Mouse (Mus musculus) midbrain, embryonic 10.5 days (tissue): ENCODE measurements around the gene Fcgr1. TPM values are rescaled to one million over a fixed set of nuclear protein-coding genes. Genes with fewer than 3 reads are reported as not detected.
A peak's percentile ranks its signal among the peaks of the same experiment; 100 is the strongest.
"Not testable (repeated sequence)": the region's sequence is repeated elsewhere in the genome, so short reads cannot be mapped to it uniquely, and the experiment has no call there.

ENCODE experiments used
- DNase-seq: peaks from one replicate; pipeline ENCODE4 v3.0.0-alpha.2; 2017; ENCODE audit warnings: low spot score
- H3K27ac ChIP-seq: fragments of 300-500 bp; sonication (generic); replicated peaks from 2 replicates; pipeline ENCODE4 v1.5.1; 2016; ENCODE audit warnings: mild to moderate bottlenecking
- H3K27me3 ChIP-seq: fragments of 300-500 bp; sonication (generic); 2 replicates; pipeline ENCODE4 v1.6.1; 2016; ENCODE audit warnings: low read depth, mild to moderate bottlenecking; ENCODE audit not compliant: poor library complexity, severe bottlenecking
- H3K36me3 ChIP-seq: fragments of 300-500 bp; sonication (generic); 2 replicates; pipeline ENCODE4 v1.6.1; 2016; ENCODE audit warnings: mild to moderate bottlenecking, moderate library complexity
- H3K4me1 ChIP-seq: fragments of 300-500 bp; sonication (generic); 2 replicates; pipeline ENCODE4 v1.6.1; 2016
- H3K4me3 ChIP-seq: fragments of 300-500 bp; sonication (generic); 2 replicates; pipeline ENCODE4 v1.5.1; 2016; ENCODE audit warnings: mild to moderate bottlenecking, moderate library complexity
- H3K9me3 ChIP-seq: fragments of 300-500 bp; sonication (generic); replicated peaks from 2 replicates; pipeline ENCODE4 v1.6.1; 2016; ENCODE audit warnings: mild to moderate bottlenecking
- WGBS: fragments of 180-500 bp; shearing (Covaris S2); methylation state at CpG from one replicate; pipeline ENCODE4 v1.1.7; 2016; 5-methylcytosine and 5-hydroxymethylcytosine counted together
- polyA plus RNA-seq: library from polyadenylated mRNA; unstranded; fragments of >200 nt; fragmentation: Nextera tagmentation; extraction: Ambion mirVana; gene quantifications from 2 replicates; pipeline ENCODE4 v1.2.1, GENCODE M21; 2016

The Fcgr1 gene
- polyA plus RNA-seq, 1 experiment from 2014 or later, result 1.8 TPM

- Histone ChIP-seq H3K36me3 (no peaks in the 10 kb centered on the region), H3K27me3 (no peaks in the 10 kb centered on the region), H3K4me1 (peaks cover 34% of the 10 kb centered on the region), H3K27ac (peak overlapping the region; percentile 89), H3K4me3 (peak overlapping the region; percentile 61), H3K9me3 (no peaks in the 10 kb centered on the region)
- no peak for DNase-seq
- WGBS, result 60% methylated on average over 6 of the region's 6 CpGs
Measured at GRCm38 (mm10) chr3:96248141-96249033, 45.4 kb downstream of the Fcgr1 start.

DNA sequence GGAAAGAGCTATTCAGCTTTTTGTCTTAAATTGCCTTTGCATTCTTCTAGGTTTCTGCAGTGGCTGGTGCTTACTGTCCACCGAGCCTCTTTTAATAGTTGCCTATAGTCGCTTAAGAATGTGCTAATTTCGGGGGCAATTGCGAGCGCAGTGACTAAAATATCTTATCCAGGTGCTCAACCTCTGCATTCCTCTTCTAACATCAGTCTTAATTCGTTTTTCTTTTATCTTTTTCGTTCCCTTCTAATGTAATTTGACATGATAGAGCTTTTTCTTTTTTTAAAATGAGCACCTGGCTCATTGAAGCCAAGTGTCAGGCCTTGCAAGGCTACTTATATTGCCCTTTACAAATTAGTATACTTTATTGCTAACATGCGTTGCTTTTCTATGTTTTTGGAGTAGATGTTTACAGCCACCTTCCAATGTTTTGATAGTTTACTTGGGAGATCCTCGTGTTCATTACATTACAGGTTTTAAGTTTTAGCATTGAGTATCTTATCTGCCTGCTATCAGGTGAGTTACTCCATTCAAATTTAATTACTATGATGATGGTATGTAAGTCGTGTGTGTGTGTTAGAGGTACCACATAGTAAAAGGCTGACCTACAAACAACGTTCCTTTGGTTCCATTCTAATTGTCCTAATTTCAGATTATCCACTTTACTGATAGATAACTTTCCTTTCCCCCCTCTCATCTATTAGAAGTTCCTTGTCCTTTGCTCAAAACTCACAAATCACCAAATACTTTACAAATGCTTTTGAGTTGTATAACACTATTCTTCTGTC, 46.2 kb downstream of the Fcgr1 start:
- H3K9me3 ChIP-seq, result no peaks in the 10 kb centered on the region
- H3K4me1 ChIP-seq, result peaks cover 34% of the 10 kb centered on the region
- 4% methylated on average over 11 of the region's 11 CpGs for WGBS
- peak overlapping the region; percentile 61 for H3K4me3 ChIP-seq
- H3K27me3 ChIP-seq, result no peaks in the 10 kb centered on the region
- no peaks in the 10 kb centered on the region for H3K36me3 ChIP-seq
- DNase-seq, result peak; percentile 42
- H3K27ac ChIP-seq, result peak overlapping the region; percentile 89

GRCm38 (mm10) chr3:96246427-96246856, 47.3 kb downstream of the Fcgr1 start, which contains the start of gene Hist2h3c1:
Hist2h3c1 (plus strand) TSS chr3:96246685.
- peak within 1 kb of the TSS; percentile 89 for H3K27ac ChIP-seq
- H3K4me3 ChIP-seq, result peak within 1 kb of the TSS; percentile 61
- not testable (repeated sequence) for H3K9me3 ChIP-seq, H3K36me3 ChIP-seq, H3K27me3 ChIP-seq, DNase-seq
- peaks cover 34% of the 10 kb centered on the region for H3K4me1 ChIP-seq
- WGBS, result 3% methylated on average over 12 of the region's 47 CpGs

GRCm38 (mm10) chr3:96246018-96246417, 47.8 kb downstream of the Fcgr1 start:
- DNase-seq, result not testable (repeated sequence)

DNA sequence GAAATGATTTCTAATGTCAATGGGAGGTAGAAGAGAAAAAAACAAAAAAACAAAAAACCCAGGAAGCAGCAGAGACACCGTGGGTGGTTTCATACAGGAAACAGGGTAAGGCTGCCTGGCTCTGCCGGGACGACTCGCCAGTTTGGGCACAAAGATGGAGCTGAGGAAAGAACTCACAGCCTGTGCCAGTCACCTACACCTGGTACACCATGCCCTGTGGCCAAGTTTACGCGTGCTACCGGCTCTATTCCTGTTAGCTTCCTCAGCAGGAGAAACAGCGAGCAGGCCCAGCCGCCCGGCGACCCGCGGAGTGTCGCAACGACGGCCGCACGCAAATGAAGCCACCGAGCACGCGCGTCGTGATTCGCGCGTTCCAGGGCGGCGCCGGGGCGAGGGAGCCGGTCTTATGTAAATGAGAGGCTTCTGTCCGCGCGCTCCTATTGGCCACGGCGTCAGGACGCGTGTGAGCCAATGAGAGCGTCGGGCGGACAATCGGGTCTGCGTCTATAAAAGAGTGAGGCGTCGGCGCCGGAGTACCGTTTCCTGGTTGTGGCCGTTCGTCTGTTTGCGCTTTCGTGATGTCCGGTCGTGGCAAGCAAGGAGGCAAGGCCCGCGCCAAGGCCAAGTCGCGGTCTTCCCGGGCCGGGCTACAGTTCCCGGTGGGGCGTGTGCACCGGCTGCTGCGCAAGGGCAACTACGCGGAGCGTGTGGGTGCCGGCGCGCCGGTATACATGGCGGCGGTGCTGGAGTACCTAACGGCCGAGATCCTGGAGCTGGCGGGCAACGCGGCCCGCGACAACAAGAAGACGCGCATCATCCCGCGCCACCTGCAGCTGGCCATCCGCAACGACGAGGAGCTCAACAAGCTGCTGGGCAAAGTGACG, 48.5 kb downstream of the Fcgr1 start, which contains the start of gene Hist2h2aa1:
Gene Hist2h2aa1 (plus strand): TSS at position 495 of the 884 bp plus-strand sequence.
- not testable (repeated sequence) for H3K36me3 ChIP-seq, H3K9me3 ChIP-seq, H3K27me3 ChIP-seq
- peak; percentile 81 for DNase-seq
- Histone ChIP-seq H3K4me1 (peaks cover 41% of the 10 kb centered on the region), H3K4me3 (peak within 1 kb of the TSS; percentile 62), H3K27ac (peak within 1 kb of the TSS; percentile 98)
- under 1% methylated on average over 44 of the region's 88 CpGs for WGBS

More at GRCm38 (mm10) chr3:96246018-96246417, 47.8 kb downstream of the Fcgr1 start:
- Histone ChIP-seq H3K4me3 (peak overlapping the region; percentile 47), H3K27ac (peak overlapping the region; percentile 80), H3K4me1 (peaks cover 35% of the 10 kb centered on the region)
- under 1% methylated on average over 10 of the region's 21 CpGs for WGBS
- H3K9me3 ChIP-seq, H3K36me3 ChIP-seq, H3K27me3 ChIP-seq: not testable (repeated sequence)

DNA sequence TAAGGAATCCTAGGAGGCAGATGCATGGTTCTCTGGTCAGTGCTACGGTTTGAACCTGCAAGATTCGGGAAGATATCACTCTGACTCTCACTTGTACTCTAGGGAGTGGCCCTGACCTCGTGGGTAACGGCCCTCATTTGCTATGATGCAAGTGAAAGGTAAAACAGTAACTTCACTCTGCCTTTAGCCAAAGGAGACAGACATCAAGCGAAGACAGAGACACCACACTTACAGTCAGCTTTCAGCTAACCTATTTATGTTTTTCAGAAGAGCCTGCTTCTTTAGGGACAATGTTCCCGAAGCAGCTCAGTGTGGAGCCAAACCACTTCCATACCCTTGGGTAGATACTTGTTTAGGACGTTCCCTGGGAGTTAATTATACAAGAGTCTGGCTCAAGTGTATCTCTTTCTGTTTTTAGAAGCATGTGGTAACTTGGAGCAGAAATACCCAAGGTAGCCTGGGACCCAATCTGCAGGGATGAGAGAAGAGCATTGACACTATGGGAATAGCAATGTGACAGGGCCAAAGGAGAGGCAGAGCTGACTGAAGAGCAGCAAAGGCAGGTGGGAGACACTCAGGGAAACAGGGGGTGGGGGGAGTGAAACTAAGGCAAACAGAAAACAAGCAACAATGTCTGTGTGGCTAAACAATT, 49.7 kb downstream of the Fcgr1 start:
- Histone ChIP-seq H3K36me3 (no peaks in the 10 kb centered on the region), H3K4me1 (peaks cover 40% of the 10 kb centered on the region), H3K27ac (peak overlapping the region; percentile 98), H3K9me3 (no peaks in the 10 kb centered on the region), H3K4me3 (peak overlapping the region; percentile 62), H3K27me3 (no peaks in the 10 kb centered on the region)
- WGBS, result 86% methylated on average over 7 of the region's 7 CpGs
- DNase-seq, result no peak

DNA sequence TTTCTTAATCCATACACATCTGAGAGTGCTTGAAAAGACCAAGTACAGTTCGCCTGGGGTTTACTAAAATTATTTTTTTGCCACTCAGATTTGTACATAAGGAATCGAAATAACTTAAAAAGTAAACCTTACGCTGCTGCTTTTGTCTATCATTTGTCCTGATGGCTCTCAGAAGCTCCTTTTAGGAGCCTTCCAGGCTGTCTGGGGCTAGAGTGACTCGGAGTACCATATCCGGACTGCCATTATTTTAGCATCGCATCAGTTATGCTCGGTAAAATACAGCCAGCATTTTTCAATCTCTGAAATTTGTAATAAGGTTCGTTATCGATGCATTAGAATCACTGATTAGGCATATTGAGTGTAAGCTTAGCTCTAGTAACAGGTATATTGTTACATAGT, 53.0 kb downstream of the Fcgr1 start:
- peaks cover 39% of the 10 kb centered on the region for H3K4me1 ChIP-seq
- H3K4me3 ChIP-seq, result peak overlapping the region; percentile 40

GRCm38 (mm10) chr3:96239949-96240798, 53.6 kb downstream of the Fcgr1 start, which contains the start of gene Hist2h2aa2:
Hist2h2aa2 (minus strand) TSS chr3:96240276.
- not testable (repeated sequence) for H3K36me3 ChIP-seq, H3K27me3 ChIP-seq, H3K9me3 ChIP-seq
- peak; percentile 77 for DNase-seq
- Histone ChIP-seq H3K4me3 (peak within 1 kb of the TSS; percentile 48), H3K4me1 (peaks cover 39% of the 10 kb centered on the region), H3K27ac (peak within 1 kb of the TSS; percentile 98)
- 4% methylated on average over 44 of the region's 85 CpGs for WGBS

More for the DNA sequence above, 53.0 kb downstream of the Fcgr1 start:
- DNase-seq, result no peak
- peak overlapping the region; percentile 98 for H3K27ac ChIP-seq
- no peaks in the 10 kb centered on the region for H3K36me3 ChIP-seq
- no peaks in the 10 kb centered on the region for H3K27me3 ChIP-seq
- 79% methylated on average over 9 of the region's 9 CpGs for WGBS
- no peaks in the 10 kb centered on the region for H3K9me3 ChIP-seq

DNA sequence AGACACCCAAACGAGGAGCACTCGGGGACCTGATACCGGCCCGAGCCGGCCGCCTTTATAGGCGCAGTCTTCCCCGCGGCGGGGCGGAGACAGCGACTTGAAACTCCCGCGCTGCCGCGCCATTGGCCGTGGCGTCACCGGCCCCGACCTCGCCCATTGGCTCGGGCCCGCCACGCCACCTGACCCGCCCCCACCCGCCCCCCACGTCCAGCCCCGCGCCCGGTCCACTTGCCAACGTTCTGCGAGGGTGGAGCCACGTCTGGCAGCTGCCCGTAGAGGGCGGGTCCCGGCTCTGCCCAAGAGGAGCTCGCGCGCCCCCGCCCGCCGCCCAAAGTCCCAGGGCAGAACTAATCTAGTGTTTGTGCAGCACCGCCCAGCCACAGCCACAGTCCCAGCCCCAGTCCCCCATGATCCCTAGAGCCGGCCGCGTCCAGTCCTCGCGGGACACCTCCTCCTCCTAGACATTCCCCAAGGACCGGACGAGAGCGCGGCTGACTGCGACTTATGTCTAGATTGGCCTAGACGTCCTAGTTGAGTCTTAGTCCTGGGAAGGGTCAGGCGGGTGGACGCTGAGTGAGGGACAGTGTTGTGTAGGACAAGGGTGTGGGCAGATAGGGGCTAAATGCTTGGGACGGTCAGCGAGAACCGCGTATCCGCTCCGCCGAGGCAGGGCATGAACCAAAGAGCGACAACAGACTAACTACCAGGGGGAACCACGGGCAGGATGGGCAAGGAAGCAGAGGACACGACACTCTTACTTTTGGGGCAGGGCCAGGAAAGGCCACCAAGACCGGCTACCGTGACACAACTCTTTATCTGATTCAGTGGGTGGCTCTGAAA, 54.6 kb downstream of the Fcgr1 start, which contains the start of gene Hist2h3c2:
Gene Hist2h3c2 (minus strand): TSS at position 174 of the 840 bp plus-strand sequence.
- not testable (repeated sequence) for H3K36me3 ChIP-seq, H3K27me3 ChIP-seq, DNase-seq, H3K9me3 ChIP-seq
- peaks cover 30% of the 10 kb centered on the region for H3K4me1 ChIP-seq
- H3K4me3 ChIP-seq, result peak within 1 kb of the TSS; percentile 65
- peak within 1 kb of the TSS; percentile 93 for H3K27ac ChIP-seq
- WGBS, result under 1% methylated on average over 17 of the region's 68 CpGs

DNA sequence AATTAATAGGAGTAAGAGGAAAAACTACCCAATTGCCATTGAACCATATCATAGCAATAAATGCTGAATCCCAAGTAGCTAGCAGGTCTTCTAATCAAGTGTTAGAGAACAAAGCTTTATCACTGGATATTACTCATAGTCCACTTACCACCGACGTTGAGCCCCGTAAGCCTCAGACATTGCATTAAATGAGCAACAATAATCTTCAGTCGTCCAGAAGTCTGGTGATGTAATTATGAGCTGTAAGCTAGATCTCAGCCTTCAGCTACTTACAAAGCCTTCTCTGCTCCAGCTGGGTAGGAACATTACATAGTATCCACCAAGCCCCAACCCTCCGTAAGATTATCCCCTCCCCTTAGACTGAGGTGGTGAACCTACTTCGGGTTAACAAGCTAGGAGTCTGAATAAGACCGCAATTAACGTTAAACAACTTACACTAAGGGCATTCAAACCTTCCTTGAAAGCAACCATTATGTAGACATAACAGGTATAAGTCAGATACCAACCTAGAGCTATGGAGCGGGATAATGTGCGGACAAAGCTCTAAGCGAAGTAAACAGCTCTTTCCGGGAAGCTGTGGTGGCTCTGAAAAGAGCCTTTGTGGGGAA, 55.8 kb downstream of the Fcgr1 start:
- WGBS, result 1% methylated on average over 12 of the region's 12 CpGs
- H3K4me1 ChIP-seq, result peaks cover 23% of the 10 kb centered on the region
- no peaks in the 10 kb centered on the region for H3K9me3 ChIP-seq
- H3K27me3 ChIP-seq, result no peaks in the 10 kb centered on the region
- H3K27ac ChIP-seq, result peak overlapping the region; percentile 93
- H3K36me3 ChIP-seq, result no peaks in the 10 kb centered on the region
- peak overlapping the region; percentile 65 for H3K4me3 ChIP-seq
- DNase-seq, result peak; percentile 38
